ENCODE assay signal across 17 mouse cellular contexts in the genomic region with DNA sequence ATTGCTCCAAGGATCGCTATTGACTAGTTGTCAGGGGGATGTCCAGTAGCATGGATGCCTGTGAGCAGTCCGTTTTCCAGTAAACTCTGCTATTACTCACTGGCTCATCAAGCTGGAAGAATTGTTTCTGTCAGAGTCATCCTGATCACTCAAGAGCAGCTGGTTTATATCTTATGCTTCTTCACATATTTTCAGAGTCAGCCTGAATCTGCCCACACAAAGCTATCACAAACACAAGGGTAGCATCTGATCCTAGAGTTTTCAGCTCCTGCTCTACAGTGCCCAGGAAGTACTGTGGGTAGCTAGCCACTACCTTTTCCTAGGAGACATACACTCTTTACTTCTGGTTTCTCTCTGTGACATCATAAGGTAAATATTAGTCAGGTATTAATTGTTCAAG.
"Had no signal": no experiment of that assay in that cellular context is flagged by ENCODE, and none has a peak within 500 bp of the region (broad histone marks: within the 10 kb centered on the region; RNA-seq: fewer than 3 reads in every experiment).

No protein-coding gene starts in this region.

- H3K4me1 ChIP-seq: liver, embryonic 15.5 days; lung, embryonic 15.5 days; megakaryocyte, embryonic 14.5 days; midbrain, embryonic 13.5 days; midbrain, embryonic 15.5 days; neural tube, embryonic 12.5 days; stomach, embryonic 15.5 days had no signal

- H3K9ac ChIP-seq: liver, embryonic 15.5 days; liver, postnatal 0 days; lung, embryonic 15.5 days; midbrain, embryonic 13.5 days; midbrain, embryonic 15.5 days; neural tube, embryonic 12.5 days; stomach, embryonic 15.5 days had no signal

- H3K27me3 ChIP-seq: liver, embryonic 15.5 days; lung, embryonic 15.5 days; megakaryocyte, embryonic 14.5 days; midbrain, embryonic 13.5 days; midbrain, embryonic 15.5 days; neural tube, embryonic 12.5 days; stomach, embryonic 15.5 days had no signal

- DNase-seq: liver, postnatal 0 days; lung, adult 2 months; lung, postnatal 14 days; lung, postnatal 36 days; right cerebral cortex, postnatal 14 days; thymus, postnatal 14 days; thymus, postnatal 36 days had no signal

- H3K4me2 ChIP-seq: liver, embryonic 15.5 days; lung, embryonic 15.5 days; midbrain, embryonic 11.5 days; midbrain, embryonic 13.5 days; midbrain, embryonic 15.5 days; neural tube, embryonic 12.5 days; stomach, embryonic 15.5 days had no signal

- ATAC-seq: liver, postnatal 0 days; lung, postnatal 0 days; midbrain, embryonic 13.5 days; midbrain, embryonic 15.5 days had no signal

- H3K36me3 ChIP-seq: liver, embryonic 15.5 days; lung, embryonic 15.5 days; midbrain, embryonic 13.5 days; midbrain, embryonic 15.5 days; neural tube, embryonic 12.5 days; stomach, embryonic 15.5 days had no signal

- H3K4me3 ChIP-seq: liver, embryonic 15.5 days; lung, embryonic 15.5 days; megakaryocyte, embryonic 14.5 days; midbrain, embryonic 13.5 days; midbrain, embryonic 15.5 days; neural tube, embryonic 12.5 days; stomach, embryonic 15.5 days had no signal

- H3K9me3 ChIP-seq: liver, embryonic 15.5 days; lung, embryonic 15.5 days; megakaryocyte, embryonic 14.5 days; midbrain, embryonic 13.5 days; midbrain, embryonic 15.5 days; neural tube, embryonic 12.5 days; stomach, embryonic 15.5 days had no signal

- H3K27ac ChIP-seq: liver, embryonic 15.5 days; lung, embryonic 15.5 days; macrophage; midbrain, embryonic 13.5 days; midbrain, embryonic 15.5 days; neural tube, embryonic 12.5 days; stomach, embryonic 15.5 days had no signal
